Mouse (Mus musculus): ENCODE data around the gene Macrod1.

GRCm38 (mm10) chr19:7139321-7139720, 82.7 kb downstream of the Macrod1 start:
- no peak for TF ChIP-seq POLR2A (IDR thresholded peaks at IDR 0.05; ENCODE audit: borderline replicate concordance, extremely low read depth, low read depth, low read length)
- no peak for TF ChIP-seq CTCF (IDR thresholded peaks at IDR 0.05; ENCODE audit: insufficient read depth, low read length)

Data from lung, adult 2 months (tissue).